Mouse (Mus musculus) limb, embryonic 10.5 days (tissue): ENCODE measurements at regions not wholly inside any gene's neighbourhood (a gene's known extent, or its start where the extent isn't known, plus 50 kb on each side); places are given as distances from the start of the nearest gene placed in this dataset.

ENCODE experiments used
- DNase-seq: peaks from one replicate; pipeline ENCODE4 v3.0.0-alpha.2; 2017; ENCODE audit warnings: low spot score
- H3K27ac ChIP-seq: fragments of 300-500 bp; sonication (generic); 2 replicates; pipeline ENCODE4 v1.5.1; 2016; ENCODE audit warnings: mild to moderate bottlenecking
- H3K27me3 ChIP-seq: fragments of 300-500 bp; sonication (generic); 2 replicates; pipeline ENCODE4 v1.6.1; 2016; ENCODE audit warnings: low read depth, mild to moderate bottlenecking; ENCODE audit not compliant: poor library complexity, severe bottlenecking
- H3K36me3 ChIP-seq: fragments of 300-500 bp; sonication (generic); 2 replicates; pipeline ENCODE4 v1.6.1; 2016; ENCODE audit warnings: mild to moderate bottlenecking, moderate library complexity
- H3K4me1 ChIP-seq: fragments of 300-500 bp; sonication (generic); 2 replicates; pipeline ENCODE4 v1.6.1; 2016
- H3K4me3 ChIP-seq: fragments of 300-500 bp; sonication (generic); 2 replicates; pipeline ENCODE4 v1.5.1; 2016; ENCODE audit warnings: mild to moderate bottlenecking, moderate library complexity
- H3K9me3 ChIP-seq: fragments of 300-500 bp; sonication (generic); replicated peaks from 2 replicates; pipeline ENCODE4 v1.6.1; 2016; ENCODE audit warnings: mild to moderate bottlenecking
- WGBS: fragments of 180-500 bp; shearing (Covaris S2); methylation state at CpG from one replicate; pipeline ENCODE4 v1.1.7; 2016; 5-methylcytosine and 5-hydroxymethylcytosine counted together

- DNase-seq: no peak
- H3K27me3 ChIP-seq: no peaks in the 10 kb centered on the region
- peaks cover 18% of the 10 kb centered on the region for H3K4me1 ChIP-seq
- no peak overlapping the region for H3K4me3 ChIP-seq
- H3K9me3 ChIP-seq: no peaks in the 10 kb centered on the region
- 88% methylated on average over 7 of the region's 7 CpGs for WGBS
- H3K36me3 ChIP-seq: no peaks in the 10 kb centered on the region
- H3K27ac ChIP-seq: no peak overlapping the region
Observed at GRCm38 (mm10) chr15:97460360-97460719, 213.3 kb upstream of the Amigo2 start.

DNA sequence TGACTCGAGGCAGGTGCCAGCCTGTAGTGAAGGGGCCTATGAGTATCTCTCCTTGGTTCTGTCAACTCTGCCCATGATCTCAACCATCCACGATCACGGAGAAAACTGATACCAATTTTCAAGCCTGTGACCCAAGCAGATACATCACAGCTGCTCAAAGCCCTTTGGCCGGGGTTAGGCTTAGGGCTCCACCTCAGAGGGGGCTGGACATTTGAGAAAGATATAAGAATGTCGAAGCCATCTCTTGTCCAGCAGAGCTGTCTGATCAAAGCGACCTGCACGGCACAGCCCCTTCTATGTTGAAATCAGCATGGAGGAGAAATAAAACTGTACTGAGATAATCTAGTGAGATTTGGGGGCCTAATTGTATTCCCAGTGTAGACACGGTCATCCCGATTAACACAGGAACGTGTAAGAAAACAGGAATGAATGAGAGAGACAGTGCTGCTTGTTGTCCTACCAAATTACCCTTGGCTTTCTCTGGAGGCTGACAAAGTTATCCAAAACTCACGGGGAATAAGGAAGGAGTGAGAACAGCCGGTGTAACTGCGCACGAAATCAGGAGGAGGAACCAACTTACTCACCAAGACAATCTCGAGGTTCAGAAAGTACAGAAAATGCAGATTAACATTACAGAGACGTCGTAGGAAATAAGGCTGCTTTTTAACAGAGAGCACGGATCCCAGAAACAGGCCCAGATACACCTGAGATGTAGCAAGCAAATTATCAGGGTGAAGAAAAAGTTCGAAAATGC lies 212.7 kb upstream of the Amigo2 start:
- WGBS: 91% methylated on average over 19 of the region's 19 CpGs
- H3K9me3 ChIP-seq: no peaks in the 10 kb centered on the region
- no peak overlapping the region for H3K4me3 ChIP-seq
- no peak for DNase-seq
- no peaks in the 10 kb centered on the region for H3K36me3 ChIP-seq
- no peak overlapping the region for H3K27ac ChIP-seq
- H3K27me3 ChIP-seq: no peaks in the 10 kb centered on the region
- peaks cover 18% of the 10 kb centered on the region for H3K4me1 ChIP-seq

DNA sequence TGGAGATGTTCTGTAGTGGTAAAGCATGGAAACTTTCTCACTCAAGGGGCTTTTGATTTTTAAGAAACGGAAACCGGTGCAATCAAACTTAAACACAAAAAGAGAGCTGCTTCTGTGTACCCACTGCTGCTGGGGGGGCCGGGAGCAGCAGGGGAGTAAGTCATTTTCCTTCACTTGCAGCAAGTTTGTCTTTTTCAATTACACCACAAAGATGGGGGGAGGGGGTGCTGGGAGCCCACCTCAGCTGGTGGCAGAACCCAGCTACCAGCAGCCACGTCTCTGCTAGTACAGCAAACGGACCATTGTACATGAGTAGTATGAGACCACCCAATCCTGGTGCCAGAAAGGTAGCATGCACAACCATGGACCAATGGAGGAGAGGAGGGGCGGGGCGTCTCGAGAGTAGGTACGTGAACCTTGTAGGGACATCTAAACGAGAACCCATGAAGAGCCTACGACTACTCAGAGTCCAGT lies 211.7 kb upstream of the Amigo2 start:
- Histone ChIP-seq H3K4me3 (peak overlapping the region; percentile 3; the same call in 1 of the 2 replicates), H3K36me3 (no peaks in the 10 kb centered on the region), H3K9me3 (no peaks in the 10 kb centered on the region), H3K27me3 (no peaks in the 10 kb centered on the region), H3K4me1 (peaks cover 18% of the 10 kb centered on the region), H3K27ac (no peak overlapping the region)
- DNase-seq: no peak
- whole genome bisulfite sequencing: 66% methylated on average over 11 of the region's 11 CpGs

DNA sequence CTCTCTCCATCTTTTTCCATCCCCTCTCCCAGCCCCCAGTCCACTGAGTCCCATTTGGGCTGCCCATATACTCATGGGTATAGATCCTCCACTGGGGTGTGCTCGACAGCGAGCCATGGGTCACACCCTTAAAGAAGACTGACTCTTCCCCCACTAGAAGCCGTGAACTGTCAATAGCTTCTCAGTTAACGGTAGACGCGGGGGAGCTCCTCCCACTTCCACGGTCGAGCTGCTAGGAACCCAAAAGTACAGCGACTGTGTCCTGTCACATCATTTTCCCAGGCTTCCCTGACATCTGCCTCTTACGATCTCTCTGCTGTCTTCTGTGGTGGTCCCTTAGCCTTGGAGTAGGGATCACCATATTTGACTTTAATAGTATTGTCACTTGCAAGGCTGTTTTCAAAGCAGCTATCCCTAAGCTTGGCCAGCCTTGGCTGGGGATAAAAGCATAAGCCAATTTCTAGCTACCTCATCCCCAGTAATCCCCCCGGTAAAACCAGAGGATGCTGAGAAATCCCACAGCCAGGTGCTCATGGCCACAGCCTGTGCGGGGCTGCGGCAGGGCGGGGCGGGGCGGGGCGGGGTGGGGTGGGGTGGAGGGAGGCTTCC lies 211.2 kb upstream of the Amigo2 start:
- H3K27ac ChIP-seq: no peak overlapping the region
- H3K27me3 ChIP-seq: no peaks in the 10 kb centered on the region
- WGBS: 35% methylated on average over 17 of the region's 17 CpGs
- no peak for DNase-seq
- H3K9me3 ChIP-seq: no peaks in the 10 kb centered on the region
- H3K36me3 ChIP-seq: no peaks in the 10 kb centered on the region
- H3K4me1 ChIP-seq: peaks cover 18% of the 10 kb centered on the region
- peak overlapping the region; percentile 3; the same call in 1 of the 2 replicates for H3K4me3 ChIP-seq

DNA sequence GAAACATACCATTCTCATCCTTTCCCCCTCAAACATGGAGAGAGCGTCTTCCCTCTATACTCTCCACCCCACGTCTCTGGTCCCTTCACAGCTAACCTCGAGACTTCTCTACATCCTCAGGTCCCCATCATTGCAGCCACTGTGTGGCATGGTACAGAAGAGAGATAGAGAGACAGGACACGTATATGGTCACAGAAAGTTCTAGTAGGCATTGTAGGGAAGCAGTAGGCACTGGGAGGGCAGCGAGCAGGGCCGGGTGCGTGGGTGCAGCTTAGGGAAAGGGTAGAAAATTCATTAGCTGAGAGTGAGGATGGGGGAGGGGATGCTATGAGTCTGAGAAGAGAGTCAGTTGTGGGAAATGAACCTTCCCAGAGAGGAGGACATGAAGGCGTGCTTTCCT lies 210.4 kb upstream of the Amigo2 start:
- Histone ChIP-seq H3K4me1 (peaks cover 18% of the 10 kb centered on the region), H3K27ac (no peak overlapping the region), H3K4me3 (no peak overlapping the region), H3K9me3 (no peaks in the 10 kb centered on the region), H3K36me3 (no peaks in the 10 kb centered on the region), H3K27me3 (no peaks in the 10 kb centered on the region)
- 85% methylated on average over 8 of the region's 8 CpGs for WGBS
- DNase-seq: no peak

DNA sequence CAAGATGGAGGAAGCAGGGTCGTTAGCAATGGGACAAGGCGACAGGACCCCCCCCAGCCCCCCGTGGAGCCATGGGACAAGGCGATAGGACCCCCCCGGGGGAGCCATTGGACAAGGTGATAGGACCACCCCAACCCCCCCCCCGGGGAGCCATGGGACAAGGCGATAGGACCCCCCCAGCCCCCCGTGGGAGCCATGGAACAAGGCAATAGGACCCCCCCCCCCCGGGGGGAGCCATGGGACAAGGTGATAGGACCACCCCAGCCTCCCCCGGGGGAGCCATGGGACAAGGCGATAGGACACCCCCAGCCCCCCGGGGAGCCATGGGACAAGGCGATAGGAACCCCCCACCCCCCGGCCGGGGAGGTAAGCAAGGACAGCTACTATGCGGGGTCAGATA lies 209.9 kb upstream of the Amigo2 start:
- H3K36me3 ChIP-seq: no peaks in the 10 kb centered on the region
- 93% methylated on average over 16 of the region's 16 CpGs for WGBS
- peaks cover 18% of the 10 kb centered on the region for H3K4me1 ChIP-seq
- DNase-seq: no peak
- H3K4me3 ChIP-seq: no peak overlapping the region
- H3K9me3 ChIP-seq: no peaks in the 10 kb centered on the region
- no peak overlapping the region for H3K27ac ChIP-seq
- no peaks in the 10 kb centered on the region for H3K27me3 ChIP-seq

DNA sequence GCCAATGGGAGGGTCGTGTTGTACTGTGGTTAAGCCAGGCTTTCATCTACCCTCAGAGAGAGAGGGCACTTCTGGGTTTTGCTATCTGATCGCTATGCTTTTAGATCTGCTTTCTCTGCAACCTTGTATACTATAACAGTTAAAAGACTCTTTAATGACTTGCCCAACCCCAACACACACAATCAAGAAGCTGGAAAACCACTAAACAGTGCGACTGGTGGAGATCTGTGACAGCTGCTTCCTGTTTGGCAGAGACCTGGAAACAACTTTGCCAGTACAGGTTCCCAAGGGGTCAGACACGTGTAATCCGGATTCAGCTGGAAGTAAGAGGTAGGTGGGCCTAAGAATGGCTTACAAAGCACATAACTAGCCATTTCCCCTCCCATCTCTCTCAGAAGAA lies 208.6 kb upstream of the Amigo2 start:
- 67% methylated on average over 5 of the region's 5 CpGs for WGBS
- Histone ChIP-seq H3K36me3 (no peaks in the 10 kb centered on the region), H3K27me3 (no peaks in the 10 kb centered on the region), H3K9me3 (no peaks in the 10 kb centered on the region), H3K27ac (no peak overlapping the region), H3K4me3 (no peak overlapping the region), H3K4me1 (peaks cover 18% of the 10 kb centered on the region)
- DNase-seq: no peak

DNA sequence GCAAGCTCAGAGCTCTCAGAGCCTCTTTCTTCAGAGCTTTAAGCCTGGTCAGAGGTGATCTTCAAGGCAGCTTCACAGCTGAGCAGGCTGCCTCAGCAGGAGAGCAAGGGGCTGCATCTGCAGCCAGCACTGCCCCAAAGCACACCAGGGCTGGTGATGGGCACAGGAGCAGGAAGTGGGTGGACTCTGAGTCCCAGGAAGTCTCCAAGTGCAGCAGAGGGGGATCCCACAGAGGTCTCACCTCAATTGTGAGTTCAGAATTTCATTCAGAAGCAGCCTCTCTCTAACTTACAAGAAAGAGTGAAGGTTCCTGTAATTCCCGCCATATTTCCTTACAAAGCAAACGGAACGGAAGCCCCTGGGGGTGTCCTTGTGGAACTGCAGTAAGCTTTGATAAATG lies 202.6 kb upstream of the Amigo2 start:
- no peak overlapping the region for H3K4me3 ChIP-seq
- H3K9me3 ChIP-seq: no peaks in the 10 kb centered on the region
- H3K27ac ChIP-seq: peak overlapping the region; percentile 19; the same call in 1 of the 2 replicates
- 83% methylated on average over 3 of the region's 3 CpGs for WGBS
- no peaks in the 10 kb centered on the region for H3K36me3 ChIP-seq
- peaks cover 12% of the 10 kb centered on the region; the same call in 1 of the 2 replicates for H3K4me1 ChIP-seq
- no peak for DNase-seq
- no peaks in the 10 kb centered on the region for H3K27me3 ChIP-seq

GRCm38 (mm10) chr15:97449001-97449400 lies 201.9 kb upstream of the Amigo2 start:
- Histone ChIP-seq H3K4me3 (no peak overlapping the region), H3K27ac (no peak overlapping the region), H3K9me3 (no peaks in the 10 kb centered on the region), H3K36me3 (no peaks in the 10 kb centered on the region), H3K4me1 (peaks cover 12% of the 10 kb centered on the region; the same call in 1 of the 2 replicates), H3K27me3 (no peaks in the 10 kb centered on the region)
- WGBS: 89% methylated on average over 6 of the region's 6 CpGs
- no peak for DNase-seq

- no peak overlapping the region for H3K4me3 ChIP-seq
- DNase-seq: no peak
- H3K9me3 ChIP-seq: no peaks in the 10 kb centered on the region
- 63% methylated on average over 5 of the region's 5 CpGs for WGBS
- no peak overlapping the region for H3K27ac ChIP-seq
- no peaks in the 10 kb centered on the region for H3K27me3 ChIP-seq
- H3K36me3 ChIP-seq: no peaks in the 10 kb centered on the region
- H3K4me1 ChIP-seq: peaks cover 12% of the 10 kb centered on the region; the same call in 1 of the 2 replicates
Observed at GRCm38 (mm10) chr15:97448243-97448880, 201.3 kb upstream of the Amigo2 start.

GRCm38 (mm10) chr15:97446181-97446580 lies 199.1 kb upstream of the Amigo2 start:
- H3K27ac ChIP-seq: no peak overlapping the region
- H3K36me3 ChIP-seq: no peaks in the 10 kb centered on the region
- no peaks in the 10 kb centered on the region for H3K27me3 ChIP-seq
- no peak overlapping the region for H3K4me3 ChIP-seq
- no peak for DNase-seq
- H3K4me1 ChIP-seq: peaks cover 12% of the 10 kb centered on the region; the same call in 1 of the 2 replicates
- H3K9me3 ChIP-seq: no peaks in the 10 kb centered on the region
- WGBS: 75% methylated on average over 9 of the region's 9 CpGs

- DNase-seq: no peak
- Histone ChIP-seq H3K36me3 (no peaks in the 10 kb centered on the region), H3K9me3 (no peaks in the 10 kb centered on the region), H3K4me3 (no peak overlapping the region), H3K27me3 (no peaks in the 10 kb centered on the region), H3K4me1 (no peaks in the 10 kb centered on the region), H3K27ac (no peak overlapping the region)
- 88% methylated on average over 5 of the region's 5 CpGs for WGBS
Observed at GRCm38 (mm10) chr15:97438235-97438760, 191.2 kb upstream of the Amigo2 start.
